Mouse (Mus musculus) spleen, postnatal 14 days (tissue): ENCODE results near the gene Rap2a.
A peak's percentile ranks its signal among the peaks of the same experiment; 100 is the strongest.

ENCODE experiments used
- DNase-seq, 2 experiments: peaks; one replicate each; pipeline ENCODE4 v3.0.0; 2021 to 2022; ENCODE audit warnings: low spot score in 2 of 2

Gene Rap2a

DNA sequence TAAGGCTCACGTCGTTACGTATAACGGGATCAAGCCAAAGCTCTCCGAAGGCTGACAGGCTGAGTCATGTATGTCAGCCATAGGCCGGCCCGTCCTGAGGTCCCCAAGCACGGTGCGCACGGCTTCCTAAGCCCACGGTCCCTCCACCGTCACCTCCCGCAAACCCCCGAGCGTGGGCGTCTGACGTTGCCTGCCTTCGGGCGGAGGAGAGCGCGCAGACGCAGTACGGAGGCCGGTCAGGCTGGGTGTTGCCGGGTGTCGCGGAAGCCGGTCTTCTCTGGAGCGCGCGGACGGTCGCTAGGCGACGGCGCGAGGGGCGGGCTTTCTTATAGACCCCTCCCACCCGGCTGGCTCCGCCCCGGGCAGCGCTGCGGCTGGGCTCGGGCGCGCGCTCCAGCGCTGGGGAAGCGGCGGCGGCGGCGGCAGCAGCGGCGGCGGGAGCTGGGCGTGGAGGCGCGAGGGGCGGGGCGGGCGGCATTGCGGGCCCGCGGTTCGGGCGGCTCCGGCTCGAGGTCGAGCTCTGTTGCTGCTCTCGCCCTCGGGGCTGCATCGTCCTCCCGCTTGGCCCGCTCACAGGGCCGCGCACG is at the start of gene Rap2a:
Gene Rap2a, plus strand, starts transcription at position 463 of the 587 bp plus-strand sequence.
- peak; percentile 84 to 86 for DNase-seq

DNA sequence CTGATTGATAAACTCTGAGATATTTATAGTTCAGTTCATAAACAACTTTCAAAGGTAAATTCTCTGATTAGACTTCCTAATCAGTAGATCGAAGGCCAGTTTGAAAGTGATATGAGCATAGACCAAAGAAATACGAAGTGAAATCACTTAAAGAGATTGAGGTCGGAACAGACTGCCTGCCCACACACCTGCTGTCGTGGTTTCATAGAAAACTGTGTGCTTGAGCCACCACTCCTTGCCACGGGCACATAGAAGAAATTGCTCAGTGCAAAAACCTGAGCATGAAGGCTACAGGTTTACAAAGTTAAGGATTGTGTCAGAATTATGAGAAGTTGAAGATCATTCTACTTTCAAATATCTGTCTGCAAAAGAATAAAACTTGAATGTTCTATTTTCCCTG is 49.7 kb upstream of the Rap2a start:
- no peak for DNase-seq

- no peak for DNase-seq
Observed at GRCm38 (mm10) chr14:120432773-120433172, 45.5 kb upstream of the Rap2a start.

- no peak for DNase-seq
Observed at GRCm38 (mm10) chr14:120433931-120434398, 44.3 kb upstream of the Rap2a start.

- no peak for DNase-seq
Observed at GRCm38 (mm10) chr14:120434831-120435230, 43.4 kb upstream of the Rap2a start.

DNA sequence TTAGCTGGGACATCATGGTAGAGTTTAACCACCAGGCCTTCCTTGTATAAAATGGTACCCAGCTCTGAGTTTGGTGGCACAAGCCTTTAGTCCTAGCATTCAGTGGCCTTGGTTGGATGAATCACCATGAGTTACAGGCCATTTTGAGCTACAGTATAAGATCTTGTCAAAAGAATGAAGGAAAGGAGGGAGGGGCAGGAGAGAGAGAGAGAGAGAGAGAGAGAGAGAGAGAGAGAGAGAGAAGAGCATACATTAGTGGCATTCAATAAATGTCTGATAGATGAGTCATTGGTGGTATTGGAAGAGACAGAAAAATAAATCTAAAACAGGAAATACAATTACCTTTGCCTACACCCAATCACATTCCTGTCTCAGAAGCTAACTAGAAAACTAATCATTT is 37.5 kb upstream of the Rap2a start:
- DNase-seq, result no peak

- DNase-seq, result no peak
Observed at GRCm38 (mm10) chr14:120441256-120441655, 37.0 kb upstream of the Rap2a start.

DNA sequence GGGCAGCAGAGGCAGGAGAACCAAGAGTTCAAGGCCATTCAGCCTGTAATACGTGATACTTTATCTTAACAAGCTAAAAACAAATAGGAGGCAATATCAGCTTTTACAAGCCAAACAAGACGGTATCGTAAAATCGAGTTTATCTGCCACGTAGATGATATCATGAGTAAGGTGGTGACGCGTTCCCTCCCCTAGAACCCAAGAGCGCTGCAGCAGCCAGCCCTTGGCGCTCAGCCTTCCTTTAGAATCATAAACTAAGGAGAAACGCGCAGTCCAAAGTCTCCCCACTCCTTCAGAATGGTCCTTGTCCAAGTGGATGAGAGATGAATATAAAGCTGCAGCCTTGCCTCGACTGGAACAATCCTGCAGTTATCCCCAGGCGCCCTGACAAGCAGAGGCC is 36.4 kb upstream of the Rap2a start:
- no peak for DNase-seq

DNA sequence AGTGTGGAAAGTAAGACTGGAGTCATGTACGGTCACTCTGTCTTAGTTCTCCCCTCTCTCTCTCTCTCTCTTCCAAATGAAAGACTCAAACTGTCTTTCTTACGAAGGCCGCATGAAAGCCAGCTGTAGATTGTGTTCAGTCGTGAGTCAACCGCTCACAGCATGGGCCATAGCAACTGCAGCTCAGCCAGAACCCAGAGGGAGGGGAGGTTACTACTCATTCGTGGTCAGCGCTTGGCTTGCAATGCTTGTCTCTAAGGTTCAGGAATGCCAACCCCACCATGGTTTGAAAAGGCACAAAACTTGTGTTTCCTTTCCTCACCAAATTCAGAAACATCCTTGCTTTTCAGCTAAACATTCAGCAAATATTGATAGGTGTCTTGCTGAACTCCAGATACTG is 24.0 kb upstream of the Rap2a start:
- no peak for DNase-seq

DNA sequence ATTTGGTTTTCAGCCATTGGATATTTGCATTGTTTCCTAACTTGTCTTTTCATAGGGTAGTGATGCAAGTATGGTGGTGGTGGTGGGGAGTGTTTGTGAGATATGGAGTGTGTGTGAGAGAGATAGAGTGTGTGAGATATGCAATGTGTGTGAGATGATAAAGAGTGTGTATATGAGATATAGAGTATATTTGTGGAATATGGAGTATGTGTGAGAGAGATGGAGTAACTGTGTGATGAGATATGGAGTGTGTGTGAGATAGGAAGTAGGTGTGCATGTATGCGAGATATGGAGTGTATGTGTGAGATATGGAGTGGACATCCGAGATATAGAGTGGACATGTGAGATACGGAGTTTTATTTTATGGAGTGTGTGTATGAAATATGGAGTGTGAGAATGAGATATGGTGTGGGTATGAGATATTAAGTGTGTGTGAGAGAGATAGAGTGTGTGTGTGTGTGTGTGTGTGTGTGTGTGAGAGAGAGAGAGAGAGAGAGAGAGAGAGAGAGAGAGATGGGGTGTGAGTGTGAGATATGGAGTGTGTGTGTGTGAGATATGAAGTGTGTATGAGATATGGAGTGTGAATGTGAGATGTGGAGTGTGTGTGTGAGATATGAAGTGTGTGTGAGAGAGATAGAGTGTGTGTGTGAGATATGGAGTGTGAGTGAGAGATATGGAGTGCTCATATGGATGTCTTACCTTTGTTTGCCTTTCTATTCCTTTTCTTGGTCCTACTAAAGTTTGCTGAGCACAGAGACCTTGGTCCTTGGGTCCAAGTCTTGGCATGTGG is 14.1 kb upstream of the Rap2a start:
- DNase-seq, result no peak

GRCm38 (mm10) chr14:120466816-120467215 is 11.4 kb upstream of the Rap2a start:
- DNase-seq, result no peak

- no peak for DNase-seq
Observed at GRCm38 (mm10) chr14:120469126-120469790, 9.0 kb upstream of the Rap2a start.

DNA sequence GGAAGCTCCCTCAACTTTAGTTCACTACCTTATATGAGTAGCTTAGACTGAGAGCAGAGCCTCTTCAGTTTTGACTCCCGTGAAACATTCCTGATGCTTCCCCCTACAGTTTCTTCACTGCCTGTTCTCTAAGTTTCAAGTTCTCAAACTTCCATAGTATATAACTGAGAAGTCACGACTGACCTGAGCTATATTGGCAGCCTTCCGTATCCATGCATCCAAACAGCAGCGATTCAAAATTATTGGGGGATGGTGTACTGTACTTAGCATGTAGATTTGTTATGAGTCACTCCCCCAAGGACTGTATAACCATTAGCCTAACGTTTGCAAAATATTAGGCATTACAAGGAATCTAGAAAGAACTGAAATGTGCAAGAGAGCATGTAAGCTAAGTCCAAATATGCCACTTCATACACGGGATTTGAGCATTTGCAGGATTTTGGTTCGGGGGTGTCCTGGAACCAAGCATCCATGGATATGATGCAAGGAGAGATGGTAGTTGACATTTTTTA is 2.0 kb upstream of the Rap2a start:
- DNase-seq, result no peak

DNA sequence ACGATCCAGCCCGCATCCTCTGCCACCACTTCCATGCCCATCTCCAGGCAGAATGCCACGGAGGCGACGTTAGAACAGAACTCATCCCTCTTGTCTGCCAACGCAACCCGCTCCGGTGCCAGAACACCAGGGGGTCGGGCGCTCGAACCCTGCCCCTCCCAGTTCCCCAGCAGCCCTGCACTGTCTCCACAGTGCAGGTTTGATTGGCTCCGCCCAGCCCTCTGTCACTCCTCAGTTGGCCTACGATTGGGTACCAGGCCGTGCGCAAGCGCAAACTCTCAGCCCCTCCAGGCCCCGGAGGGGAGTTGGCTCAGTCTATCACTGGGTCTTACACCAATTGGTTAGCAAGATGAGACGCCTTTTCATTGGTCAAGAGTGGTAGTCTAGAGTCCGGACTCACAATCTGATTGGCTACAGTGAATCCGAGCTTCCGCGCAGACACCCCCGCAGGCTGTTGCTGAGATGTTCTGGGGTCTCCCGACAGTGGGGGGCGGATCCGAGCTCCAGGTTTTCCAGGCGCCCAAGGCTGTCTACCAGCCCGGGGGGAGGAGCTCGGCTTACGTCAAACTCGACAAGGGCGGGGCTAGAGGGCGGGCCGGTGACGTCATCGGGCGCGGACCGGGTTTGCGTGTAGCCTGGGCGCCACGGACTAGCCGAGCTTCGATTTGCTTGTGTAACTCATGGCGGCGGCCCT is 809 bp upstream of the Rap2a start:
- peak; percentile 89 to 94 for DNase-seq

- peak in 1 of 2 experiments; percentile 22 for DNase-seq
Observed at GRCm38 (mm10) chr14:120478641-120479341, 547 bp downstream of the Rap2a start.

- no peak for DNase-seq
Observed at GRCm38 (mm10) chr14:120480341-120480900, 2.2 kb downstream of the Rap2a start.

GRCm38 (mm10) chr14:120480927-120481326 is 2.7 kb downstream of the Rap2a start:
- DNase-seq, result no peak

- DNase-seq, result no peak
Observed at GRCm38 (mm10) chr14:120484561-120484960, 6.3 kb downstream of the Rap2a start.

- DNase-seq, result no peak
Observed at GRCm38 (mm10) chr14:120496284-120496683, 18.0 kb downstream of the Rap2a start.

GRCm38 (mm10) chr14:120496827-120497226 is 18.6 kb downstream of the Rap2a start:
- no peak for DNase-seq

- no peak for DNase-seq
Observed at GRCm38 (mm10) chr14:120499096-120499495, 20.9 kb downstream of the Rap2a start.
